Mouse (Mus musculus): Measurements from ENCODE around the gene 1600014C23Rik. TPM values are rescaled to one million over a fixed set of nuclear protein-coding genes. Genes with fewer than 3 reads are reported as not detected.

The 1600014C23Rik gene
- total and polyA plus RNA-seq, 3 experiments: 0.81 to 2.7 TPM; not detected in 1

GRCm38 (mm10) chr17:45733038-45733734 is 458 bp downstream of the 1600014C23Rik start:
- no peak overlapping the region; the same call in 1 of the 2 replicates for H3K27ac ChIP-seq (ENCODE audit: control insufficient read depth, low read depth, low read length)
- H3K36me3 ChIP-seq (ENCODE audit: control insufficient read depth in 1 of 2, insufficient read depth in 2 of 2, low read length in 2 of 2): 0 out of 4 replicates have a peak, but pooled peaks cover 0 to 2% of the 10 kb centered on the region in 2 experiments
- no peaks in the 10 kb centered on the region for H3K27me3 ChIP-seq (ENCODE audit: control insufficient read depth in 1 of 2, insufficient read depth in 2 of 2, low read length in 2 of 2)
- peaks cover 2% of the 10 kb centered on the region; the same call in 1 of the 2 replicates for H3K79me2 ChIP-seq (ENCODE audit: control insufficient read depth, insufficient read depth, low read length, poor library complexity)
- no peaks in the 10 kb centered on the region for H3K9me3 ChIP-seq (replicated peaks; ENCODE audit: insufficient read depth, low read length)
- DNase-seq (ENCODE audit: low read depth, low spot score): peak; percentile 41
- H3K9ac ChIP-seq (ENCODE audit: control insufficient read depth, low read depth, low read length, poor library complexity, severe bottlenecking): peak overlapping the region; percentile 77
- H3K4me3 ChIP-seq (ENCODE audit: control insufficient read depth in 1 of 2, insufficient read depth in 1 of 2, low read depth in 2 of 2, low read length in 2 of 2): peak overlapping the region; percentile 60 to 82
- H3K4me1 ChIP-seq (ENCODE audit: control insufficient read depth in 1 of 2, insufficient read depth in 2 of 2, low read length in 2 of 2): peaks cover 2 to 22% of the 10 kb centered on the region in 2 experiments
- TF ChIP-seq USF1 (IDR thresholded peaks at IDR 0.05; ENCODE audit: low read depth, low read length): peak; percentile 63
- TF ChIP-seq SIN3A (IDR thresholded peaks at IDR 0.05; ENCODE audit: low read length): no peak
- TF ChIP-seq MEF2A (IDR thresholded peaks at IDR 0.05; ENCODE audit: extremely low read depth, insufficient replicate concordance, low read depth, low read length, poor library complexity, severe bottlenecking): no peak
- no peak for TF ChIP-seq CHD1 (IDR thresholded peaks at IDR 0.05; ENCODE audit: low read depth, low read length)

DNA sequence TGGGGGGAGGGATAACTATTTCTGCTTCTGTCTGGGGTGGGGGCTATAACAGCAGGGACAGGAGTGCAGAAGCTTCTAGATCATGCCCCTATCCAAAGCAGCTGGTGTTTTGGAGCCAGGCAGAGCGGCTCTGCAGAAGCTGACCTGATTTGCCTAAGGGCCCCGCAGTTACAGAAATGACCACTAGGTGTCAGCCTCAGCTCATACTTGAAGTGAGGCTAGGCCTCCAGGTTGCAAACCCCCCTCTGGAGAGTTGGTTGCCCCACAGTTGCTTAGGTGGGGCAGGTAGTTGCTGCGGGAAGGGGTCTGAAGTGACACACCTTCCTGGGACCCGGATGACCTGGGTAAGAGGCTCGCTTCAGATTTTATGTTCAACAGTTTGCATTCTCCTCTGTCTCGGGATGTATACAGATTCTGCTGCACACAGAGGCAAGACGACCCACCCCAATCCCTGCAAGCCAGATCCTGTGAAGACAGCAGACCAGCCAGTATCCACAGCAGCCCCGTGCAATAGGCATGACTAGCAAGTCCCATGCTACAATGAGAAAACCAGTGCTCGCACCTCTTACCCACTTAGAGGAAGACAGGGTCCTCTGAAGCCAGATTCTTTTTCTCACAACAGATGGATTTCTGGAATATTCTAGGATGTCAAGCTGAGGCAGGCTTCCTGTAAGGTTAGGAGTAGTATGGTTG is 2.3 kb downstream of the 1600014C23Rik start:
- Histone ChIP-seq H3K4me1 (ENCODE audit: control insufficient read depth in 1 of 2, insufficient read depth in 2 of 2, low read length in 2 of 2) (peaks cover 9 to 25% of the 10 kb centered on the region in 2 experiments), H3K4me3 (ENCODE audit: control insufficient read depth in 1 of 2, insufficient read depth in 1 of 2, low read depth in 2 of 2, low read length in 2 of 2) (no peak overlapping the region)
- no peak for TF ChIP-seq MEF2A (IDR thresholded peaks at IDR 0.05; ENCODE audit: extremely low read depth, insufficient replicate concordance, low read depth, low read length, poor library complexity, severe bottlenecking)
- no peak for TF ChIP-seq TBP (IDR thresholded peaks at IDR 0.05; ENCODE audit: low read depth, low read length)
- peak; percentile 29; the same call in 1 of the 2 replicates for TF ChIP-seq RCOR1 (IDR thresholded peaks at IDR 0.05; ENCODE audit: low read depth, low read length)
- no peak for TF ChIP-seq POLR2A (IDR thresholded peaks at IDR 0.05; ENCODE audit: control insufficient read depth in 1 of 2, insufficient read depth in 1 of 2, low read depth in 1 of 2, low read length in 2 of 2, poor library complexity in 1 of 2)
- 0 out of 2 replicates have a peak, but pooled peaks have one; percentile 32 for TF ChIP-seq HCFC1 (IDR thresholded peaks at IDR 0.05; ENCODE audit: low read depth, low read length)
- no peak for TF ChIP-seq UBTF (IDR thresholded peaks at IDR 0.05; ENCODE audit: borderline replicate concordance, insufficient read depth, low read depth, low read length)
- no peak for TF ChIP-seq GABPA (IDR thresholded peaks at IDR 0.05; ENCODE audit: low read depth, low read length)
- no peak for TF ChIP-seq MYB (IDR thresholded peaks at IDR 0.05; ENCODE audit: low read depth, low read length)
- no peak for TF ChIP-seq KAT2A (conservative IDR thresholded peaks at IDR 0.05; ENCODE audit: low read depth, low read length)
- TF ChIP-seq ZKSCAN1 (IDR thresholded peaks at IDR 0.05; ENCODE audit: low read depth, low read length): no peak
- no peak for TF ChIP-seq MAX (IDR thresholded peaks at IDR 0.05; ENCODE audit: low read length)
- no peak for TF ChIP-seq TAL1 (IDR thresholded peaks at IDR 0.05; ENCODE audit: low read length)
- 0 out of 2 replicates have a peak, but pooled peaks have one; percentile 23 for TF ChIP-seq MYC (IDR thresholded peaks at IDR 0.05; ENCODE audit: low read depth, low read length)
- peak; percentile 89 for TF ChIP-seq SMC3 (IDR thresholded peaks at IDR 0.05; ENCODE audit: low read depth, low read length)
- TF ChIP-seq RAD21 (IDR thresholded peaks at IDR 0.05; ENCODE audit: low read depth, low read length): peak; percentile 99
- no peak for TF ChIP-seq NELFE (IDR thresholded peaks at IDR 0.05; ENCODE audit: low read depth, low read length)
- TF ChIP-seq POLR2AphosphoS2 (IDR thresholded peaks at IDR 0.05; ENCODE audit: low read length): no peak
- peak; percentile 77 for TF ChIP-seq MAZ (IDR thresholded peaks at IDR 0.05; ENCODE audit: low read depth, low read length)
- no peak for TF ChIP-seq CHD1 (IDR thresholded peaks at IDR 0.05; ENCODE audit: low read depth, low read length)
- TF ChIP-seq TCF12 (IDR thresholded peaks at IDR 0.05; ENCODE audit: low read depth, low read length): no peak
- no peak for TF ChIP-seq NRF1 (IDR thresholded peaks at IDR 0.05; ENCODE audit: insufficient read depth, low read depth, low read length, poor library complexity, severe bottlenecking)
- 0 out of 2 replicates have a peak, but pooled peaks have one; percentile 29 for TF ChIP-seq MXI1 (IDR thresholded peaks at IDR 0.05; ENCODE audit: low read depth, low read length)
- no peak for TF ChIP-seq ZNF384 (IDR thresholded peaks at IDR 0.05; ENCODE audit: low read depth, low read length)
- peak; percentile 78 for TF ChIP-seq SIN3A (IDR thresholded peaks at IDR 0.05; ENCODE audit: low read length)
- no peak for TF ChIP-seq BHLHE40 (IDR thresholded peaks at IDR 0.05; ENCODE audit: borderline replicate concordance, low read depth, low read length)
- TF ChIP-seq ZC3H11A (IDR thresholded peaks at IDR 0.05; ENCODE audit: low read depth, low read length): peak; percentile 94
- TF ChIP-seq USF1 (IDR thresholded peaks at IDR 0.05; ENCODE audit: low read depth, low read length): 0 out of 2 replicates have a peak, but pooled peaks have one; percentile 9

More for the DNA sequence above, 2.3 kb downstream of the 1600014C23Rik start:
- Histone ChIP-seq H3K9me3 (replicated peaks; ENCODE audit: insufficient read depth, low read length) (no peaks in the 10 kb centered on the region), H3K36me3 (ENCODE audit: control insufficient read depth in 1 of 2, insufficient read depth in 2 of 2, low read length in 2 of 2) (no peaks in the 10 kb centered on the region), H3K27ac (ENCODE audit: control insufficient read depth, low read depth, low read length) (no peak overlapping the region), H3K27me3 (ENCODE audit: control insufficient read depth in 1 of 2, insufficient read depth in 2 of 2, low read length in 2 of 2) (no peaks in the 10 kb centered on the region), H3K79me2 (ENCODE audit: control insufficient read depth, insufficient read depth, low read length, poor library complexity) (no peaks in the 10 kb centered on the region; the same call in 1 of the 2 replicates), H3K9ac (ENCODE audit: control insufficient read depth, low read depth, low read length, poor library complexity, severe bottlenecking) (no peak overlapping the region)
- DNase-seq (ENCODE audit: low read depth, low spot score): peak; percentile 91
